Mouse (Mus musculus) myocyte (in vitro differentiated cells): ENCODE results near the gene Etfa.

Source experiments
- POLR2A ChIP-seq: IDR thresholded peaks from one replicate; pipeline ENCODE4 v1.6.1; 2011; ENCODE audit warnings: low read depth, mild to moderate bottlenecking, control low read depth, moderate library complexity; ENCODE audit not compliant: insufficient read length
- USF1 ChIP-seq: IDR thresholded peaks from one replicate; pipeline ENCODE4 v1.6.1; 2011; ENCODE audit warnings: low read depth, mild to moderate bottlenecking, control low read depth, moderate library complexity

- TF ChIP-seq USF1 (no peak), POLR2A (no peak)
Observed at GRCm38 (mm10) chr9:55432306-55433289, 79.4 kb downstream of the Etfa start.
